Mouse (Mus musculus) midbrain, postnatal 0 days (tissue): ENCODE data around the gene Celsr1. TPM values are rescaled to one million over a fixed set of nuclear protein-coding genes. Genes with fewer than 3 reads are reported as not detected.

Source experiments
- ATAC-seq: fragments of 200-750 bp; cut with Nextera tagmentation; 2 replicates; pipeline ENCODE4 v1.8.0; 2017; ENCODE audit warnings: moderate number of reproducible peaks, mild to moderate bottlenecking, moderate TSS enrichment, moderate library complexity; ENCODE audit not compliant: low FRiP score
- DNase-seq: peaks from one replicate; pipeline ENCODE4 v3.0.0-alpha.2; 2015; ENCODE audit warnings: low spot score
- H3K27ac ChIP-seq: fragments of 300-500 bp; sonication (generic); 2 replicates; pipeline ENCODE4 v1.5.1; 2014; ENCODE audit warnings: low read depth, mild to moderate bottlenecking, low read length, mixed read lengths
- H3K27me3 ChIP-seq: fragments of 300-500 bp; sonication (generic); 2 replicates; pipeline ENCODE4 v1.6.1; 2014; ENCODE audit warnings: low read length, control low read depth, mixed read lengths; ENCODE audit not compliant: insufficient read depth
- H3K36me3 ChIP-seq: fragments of 300-500 bp; sonication (generic); 2 replicates; pipeline ENCODE4 v1.6.1; 2014; ENCODE audit warnings: low read length, control low read depth, mixed read lengths; ENCODE audit not compliant: insufficient read depth
- H3K4me1 ChIP-seq: fragments of 300-500 bp; sonication (generic); 2 replicates; pipeline ENCODE4 v1.6.1; 2014; ENCODE audit warnings: mild to moderate bottlenecking, control low read depth, antibody characterized with exemption, low read length, mixed read lengths; ENCODE audit not compliant: insufficient read depth
- H3K4me2 ChIP-seq: fragments of 300-500 bp; sonication (generic); 2 replicates; pipeline ENCODE4 v1.6.1; 2014; ENCODE audit warnings: low read depth, mild to moderate bottlenecking, low read length, mixed read lengths; ENCODE audit not compliant: poor library complexity, severe bottlenecking
- H3K4me3 ChIP-seq: fragments of 300-500 bp; sonication (generic); 2 replicates; pipeline ENCODE4 v1.5.1; 2014; ENCODE audit warnings: low read depth, mild to moderate bottlenecking, low read length, moderate library complexity
- H3K9ac ChIP-seq: fragments of 300-500 bp; sonication (generic); replicated peaks from 2 replicates; pipeline ENCODE4 v1.6.1; 2014; ENCODE audit warnings: mild to moderate bottlenecking, low read length, moderate library complexity, mixed read lengths; ENCODE audit not compliant: poor library complexity, severe bottlenecking
- H3K9me3 ChIP-seq: fragments of 300-500 bp; sonication (generic); 2 replicates; pipeline ENCODE4 v1.6.1; 2016; ENCODE audit warnings: low read length, control low read depth
- CTCF ChIP-seq: IDR thresholded peaks from 2 replicates; pipeline ENCODE4 v1.5.1; 2016; ENCODE audit warnings: antibody characterized with exemption, mild to moderate bottlenecking
- WGBS: fragments of 180-500 bp; shearing (Covaris S2); extraction: QIAGEN DNeasy Blood & Tissue Kit; methylation state at CpG from one replicate; pipeline ENCODE4 v1.1.7; 2014; 5-methylcytosine and 5-hydroxymethylcytosine counted together
- polyA plus RNA-seq: library from polyadenylated mRNA; unstranded; fragments of >200 nt; fragmentation: Nextera tagmentation; extraction: Ambion mirVana; gene quantifications from 2 replicates; pipeline ENCODE4 v1.2.1, GENCODE M21; 2015
- total RNA-seq: library from RNA; depleted of rRNA; stranded (reverse); fragments of >200 nt; gene quantifications from 2 replicates; pipeline ENCODE4 v1.2.3, GENCODE M21; 2014

Gene Celsr1
- total and polyA plus RNA-seq, 2 experiments from 2014 or later = 0.79 to 15.0 TPM

- Histone ChIP-seq H3K9me3 (no peaks in the 10 kb centered on the region), H3K4me2 (no peak overlapping the region), H3K4me3 (no peak overlapping the region), H3K36me3 (no peaks in the 10 kb centered on the region), H3K27ac (no peak overlapping the region), H3K9ac (no peak overlapping the region), H3K4me1 (no peaks in the 10 kb centered on the region; the same call in 1 of the 2 replicates), H3K27me3 (no peaks in the 10 kb centered on the region)
- 96% methylated on average over 8 of the region's 8 CpGs for WGBS
- DNase-seq (no peak), ATAC-seq (no peak)
- TF ChIP-seq CTCF = no peak
These were observed 70.9 kb downstream of the Celsr1 start for GRCm38 (mm10) chr15:85962691-85963090.

- H3K9ac ChIP-seq = no peak overlapping the region
- no peaks in the 10 kb centered on the region for H3K36me3 ChIP-seq
- no peaks in the 10 kb centered on the region; the same call in 1 of the 2 replicates for H3K4me1 ChIP-seq
- no peak for DNase-seq
- WGBS = 87% methylated on average over 4 of the region's 4 CpGs
- H3K9me3 ChIP-seq = no peaks in the 10 kb centered on the region
- no peak for TF ChIP-seq CTCF
- H3K27me3 ChIP-seq = no peaks in the 10 kb centered on the region
- no peak overlapping the region for H3K27ac ChIP-seq
- no peak for ATAC-seq
- H3K4me2 ChIP-seq = no peak overlapping the region
- H3K4me3 ChIP-seq = no peak overlapping the region
These were observed 71.9 kb downstream of the Celsr1 start for GRCm38 (mm10) chr15:85961651-85962050.

- no peak for DNase-seq
- H3K4me1 ChIP-seq = no peaks in the 10 kb centered on the region; the same call in 1 of the 2 replicates
- no peak overlapping the region for H3K4me2 ChIP-seq
- H3K27me3 ChIP-seq = no peaks in the 10 kb centered on the region
- H3K36me3 ChIP-seq = no peaks in the 10 kb centered on the region
- H3K27ac ChIP-seq = no peak overlapping the region
- ATAC-seq = no peak
- 66% methylated on average over 7 of the region's 7 CpGs for WGBS
- no peak overlapping the region for H3K9ac ChIP-seq
- H3K9me3 ChIP-seq = no peaks in the 10 kb centered on the region
- no peak for TF ChIP-seq CTCF
- H3K4me3 ChIP-seq = no peak overlapping the region
These were observed 72.4 kb downstream of the Celsr1 start for GRCm38 (mm10) chr15:85961131-85961530.

- no peak for DNase-seq
- no peak overlapping the region for H3K9ac ChIP-seq
- H3K27ac ChIP-seq = no peak overlapping the region
- no peak overlapping the region for H3K4me3 ChIP-seq
- no peaks in the 10 kb centered on the region for H3K4me1 ChIP-seq
- H3K9me3 ChIP-seq = no peaks in the 10 kb centered on the region
- 74% methylated on average over 6 of the region's 6 CpGs for WGBS
- no peaks in the 10 kb centered on the region for H3K27me3 ChIP-seq
- ATAC-seq = no peak
- no peak overlapping the region for H3K4me2 ChIP-seq
- no peaks in the 10 kb centered on the region for H3K36me3 ChIP-seq
- no peak for TF ChIP-seq CTCF
These were observed 77.4 kb downstream of the Celsr1 start for GRCm38 (mm10) chr15:85956202-85956601.

- 89% methylated on average over 6 of the region's 6 CpGs for WGBS
- no peaks in the 10 kb centered on the region for H3K9me3 ChIP-seq
- ATAC-seq = no peak
- H3K27ac ChIP-seq = no peak overlapping the region
- no peak overlapping the region for H3K9ac ChIP-seq
- H3K4me1 ChIP-seq = no peaks in the 10 kb centered on the region
- no peak for TF ChIP-seq CTCF
- no peak overlapping the region for H3K4me3 ChIP-seq
- no peaks in the 10 kb centered on the region for H3K27me3 ChIP-seq
- H3K36me3 ChIP-seq = no peaks in the 10 kb centered on the region
- DNase-seq = no peak
- H3K4me2 ChIP-seq = no peak overlapping the region
These were observed 80.1 kb downstream of the Celsr1 start for GRCm38 (mm10) chr15:85953458-85953857.

GRCm38 (mm10) chr15:85949421-85950164, 84.0 kb downstream of the Celsr1 start:
- TF ChIP-seq CTCF = no peak
- Histone ChIP-seq H3K36me3 (no peaks in the 10 kb centered on the region), H3K9ac (no peak overlapping the region), H3K4me1 (no peaks in the 10 kb centered on the region; the same call in 1 of the 2 replicates), H3K4me2 (no peak overlapping the region), H3K4me3 (no peak overlapping the region), H3K27me3 (no peaks in the 10 kb centered on the region), H3K27ac (no peak overlapping the region), H3K9me3 (no peaks in the 10 kb centered on the region)
- ATAC-seq (no peak), DNase-seq (no peak)
- 71% methylated on average over 16 of the region's 16 CpGs for WGBS
